Mouse (Mus musculus): Measurements from ENCODE around the gene Slamf6.

The Slamf6 gene

DNA sequence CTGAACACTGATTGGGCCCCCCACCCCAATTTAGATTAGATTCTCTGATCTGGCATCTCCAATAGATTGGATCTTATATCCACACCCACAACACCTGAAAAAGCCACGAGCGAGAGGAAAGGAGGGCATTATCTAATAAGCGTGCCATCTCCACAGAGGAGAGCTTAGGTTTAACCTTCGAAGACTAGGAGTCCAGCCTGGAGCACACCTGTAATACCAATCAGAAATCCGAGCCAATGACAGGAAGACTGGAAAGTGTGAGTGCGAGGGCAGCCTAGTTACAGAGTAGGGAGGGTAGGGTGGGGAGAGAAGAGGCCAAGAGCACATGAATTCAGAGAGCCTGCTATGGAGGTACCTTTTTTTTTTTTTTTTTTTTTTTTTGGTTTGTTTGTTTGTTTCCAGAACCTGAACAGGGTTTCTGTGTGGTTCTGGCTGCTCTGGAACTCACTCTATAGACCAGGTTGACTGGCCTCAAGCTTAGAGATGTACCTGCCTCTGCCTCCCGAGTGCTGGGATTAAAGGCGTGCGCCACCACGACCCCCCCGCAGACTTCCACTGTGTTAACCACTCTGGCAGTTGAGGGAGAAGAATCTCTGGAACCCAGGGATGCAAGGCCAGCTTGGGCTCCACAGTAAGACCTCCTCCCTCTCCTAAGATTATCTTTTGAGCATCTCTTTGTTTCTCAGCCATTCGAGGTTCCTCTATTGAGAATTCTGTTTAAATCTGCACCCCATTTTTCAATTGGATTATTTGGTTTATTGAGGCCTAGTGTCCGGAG is 81.7 kb downstream of the Slamf6 start:
- no peak for DNase-seq

DNA sequence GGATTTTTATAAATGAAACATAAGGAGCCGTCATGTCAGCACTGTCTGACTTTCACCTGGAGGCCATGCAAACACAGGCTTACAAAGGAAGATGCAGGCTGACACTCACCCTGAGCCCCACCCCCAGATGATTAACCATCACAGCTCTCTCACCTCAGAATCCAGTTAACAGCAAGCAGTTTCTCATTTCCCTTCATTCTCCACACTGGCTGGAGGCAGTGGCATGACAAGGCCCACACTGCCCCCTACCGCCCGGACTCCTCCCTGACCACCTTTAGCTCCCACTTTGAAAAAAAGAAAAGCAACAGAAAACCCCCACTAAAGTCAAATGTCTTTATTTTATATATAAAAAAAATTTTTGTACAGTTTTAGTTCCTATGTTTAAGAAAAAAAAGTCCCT is 83.3 kb downstream of the Slamf6 start:
- DNase-seq: peak; percentile 73 to 89

DNA sequence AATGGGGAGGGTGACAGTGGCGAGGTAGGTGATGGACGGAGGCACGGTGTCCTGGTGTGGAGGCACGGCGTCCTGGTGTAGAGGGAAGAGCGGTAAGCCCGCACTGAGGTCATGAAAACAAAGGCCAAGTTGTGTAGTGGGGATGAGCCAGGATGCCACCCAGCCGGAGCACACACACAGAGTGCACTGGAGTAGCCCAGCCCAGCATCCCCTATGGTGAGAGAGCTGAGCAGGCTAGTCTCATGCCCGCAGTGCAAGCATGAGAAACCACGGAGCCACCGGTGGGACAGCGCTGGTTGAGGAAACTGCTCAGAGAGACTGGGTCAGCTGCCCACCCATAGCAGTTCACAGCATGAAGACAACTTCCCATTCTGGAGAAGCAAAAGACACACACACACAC is 84.3 kb downstream of the Slamf6 start:
- DNase-seq: no peak
